Mouse (Mus musculus): ENCODE results near the gene Bcl2l1. TPM values are rescaled to one million over a fixed set of nuclear protein-coding genes. Genes with fewer than 3 reads are reported as not detected.

Bcl2l1 gene
- polyA plus RNA-seq, 1 experiment: 97.4 TPM

- WGBS: 59% methylated on average over 6 of the region's 6 CpGs
- Histone ChIP-seq H3K4me1 (ENCODE audit: control insufficient read depth, insufficient read depth, low read length) (peaks cover 18% of the 10 kb centered on the region), H3K27ac (ENCODE audit: control insufficient read depth, insufficient read depth, low read depth, low read length, poor library complexity) (peak overlapping the region; percentile 87)
Observed at GRCm38 (mm10) chr2:152814213-152814874, 17.2 kb downstream of the Bcl2l1 start.

GRCm38 (mm10) chr2:152813232-152813631 is 18.3 kb downstream of the Bcl2l1 start:
- no peak for TF ChIP-seq POLR2A (IDR thresholded peaks at IDR 0.05; ENCODE audit: borderline replicate concordance, control insufficient read depth, low read depth, low read length)
- TF ChIP-seq CTCF (IDR thresholded peaks at IDR 0.05; ENCODE audit: control insufficient read depth, insufficient read depth, low read length): no peak
- WGBS: 78% methylated on average over 1 of the region's 1 CpGs
- Histone ChIP-seq H3K4me1 (ENCODE audit: control insufficient read depth, insufficient read depth, low read length) (peaks cover 18% of the 10 kb centered on the region), H3K4me3 (replicated peaks; ENCODE audit: control insufficient read depth, low read depth, low read length) (no peak overlapping the region), H3K27ac (ENCODE audit: control insufficient read depth, insufficient read depth, low read depth, low read length, poor library complexity) (no peak overlapping the region)

More at GRCm38 (mm10) chr2:152814213-152814874, 17.2 kb downstream of the Bcl2l1 start:
- TF ChIP-seq POLR2A (IDR thresholded peaks at IDR 0.05; ENCODE audit: borderline replicate concordance, control insufficient read depth, low read depth, low read length) (no peak), CTCF (IDR thresholded peaks at IDR 0.05; ENCODE audit: control insufficient read depth, insufficient read depth, low read length) (no peak)
- no peak overlapping the region for H3K4me3 ChIP-seq (replicated peaks; ENCODE audit: control insufficient read depth, low read depth, low read length)

- Histone ChIP-seq H3K4me3 (replicated peaks; ENCODE audit: control insufficient read depth, low read depth, low read length) (no peak overlapping the region), H3K4me1 (ENCODE audit: control insufficient read depth, insufficient read depth, low read length) (peaks cover 12% of the 10 kb centered on the region), H3K27ac (ENCODE audit: control insufficient read depth, insufficient read depth, low read depth, low read length, poor library complexity) (peak overlapping the region; percentile 61; the same call in 1 of the 2 replicates)
- TF ChIP-seq CTCF (IDR thresholded peaks at IDR 0.05; ENCODE audit: control insufficient read depth, insufficient read depth, low read length) (no peak), POLR2A (IDR thresholded peaks at IDR 0.05; ENCODE audit: borderline replicate concordance, control insufficient read depth, low read depth, low read length) (no peak)
- WGBS: 65% methylated on average over 3 of the region's 3 CpGs
Observed at GRCm38 (mm10) chr2:152811336-152812165, 20.0 kb downstream of the Bcl2l1 start.

GRCm38 (mm10) chr2:152810158-152810941 is 21.2 kb downstream of the Bcl2l1 start:
- H3K4me3 ChIP-seq (replicated peaks; ENCODE audit: control insufficient read depth, low read depth, low read length): no peak overlapping the region
- 67% methylated on average over 5 of the region's 5 CpGs for WGBS
- peaks cover 11% of the 10 kb centered on the region for H3K4me1 ChIP-seq (ENCODE audit: control insufficient read depth, insufficient read depth, low read length)
- TF ChIP-seq CTCF (IDR thresholded peaks at IDR 0.05; ENCODE audit: control insufficient read depth, insufficient read depth, low read length) (no peak), POLR2A (IDR thresholded peaks at IDR 0.05; ENCODE audit: borderline replicate concordance, control insufficient read depth, low read depth, low read length) (no peak)
- peak overlapping the region; percentile 19; the same call in 1 of the 2 replicates for H3K27ac ChIP-seq (ENCODE audit: control insufficient read depth, insufficient read depth, low read depth, low read length, poor library complexity)

- Histone ChIP-seq H3K27ac (ENCODE audit: control insufficient read depth, insufficient read depth, low read depth, low read length, poor library complexity) (no peak overlapping the region), H3K4me3 (replicated peaks; ENCODE audit: control insufficient read depth, low read depth, low read length) (no peak overlapping the region), H3K4me1 (ENCODE audit: control insufficient read depth, insufficient read depth, low read length) (peaks cover 4% of the 10 kb centered on the region)
- TF ChIP-seq POLR2A (IDR thresholded peaks at IDR 0.05; ENCODE audit: borderline replicate concordance, control insufficient read depth, low read depth, low read length) (no peak), CTCF (IDR thresholded peaks at IDR 0.05; ENCODE audit: control insufficient read depth, insufficient read depth, low read length) (no peak)
- WGBS: 89% methylated on average over 3 of the region's 3 CpGs
Observed at GRCm38 (mm10) chr2:152808178-152808577, 23.4 kb downstream of the Bcl2l1 start.

- Histone ChIP-seq H3K4me1 (ENCODE audit: control insufficient read depth, insufficient read depth, low read length) (peaks cover 4% of the 10 kb centered on the region; the same call in 1 of the 2 replicates), H3K27ac (ENCODE audit: control insufficient read depth, insufficient read depth, low read depth, low read length, poor library complexity) (no peak overlapping the region), H3K4me3 (replicated peaks; ENCODE audit: control insufficient read depth, low read depth, low read length) (no peak overlapping the region)
- 58% methylated on average over 2 of the region's 2 CpGs for WGBS
- TF ChIP-seq CTCF (IDR thresholded peaks at IDR 0.05; ENCODE audit: control insufficient read depth, insufficient read depth, low read length) (no peak), POLR2A (IDR thresholded peaks at IDR 0.05; ENCODE audit: borderline replicate concordance, control insufficient read depth, low read depth, low read length) (no peak)
Observed at GRCm38 (mm10) chr2:152806037-152806436, 25.5 kb downstream of the Bcl2l1 start.

- Histone ChIP-seq H3K4me1 (ENCODE audit: control insufficient read depth, insufficient read depth, low read length) (peaks cover 3% of the 10 kb centered on the region; the same call in 1 of the 2 replicates), H3K4me3 (replicated peaks; ENCODE audit: control insufficient read depth, low read depth, low read length) (no peak overlapping the region), H3K27ac (ENCODE audit: control insufficient read depth, insufficient read depth, low read depth, low read length, poor library complexity) (no peak overlapping the region)
- WGBS: 74% methylated on average over 5 of the region's 5 CpGs
- TF ChIP-seq POLR2A (IDR thresholded peaks at IDR 0.05; ENCODE audit: borderline replicate concordance, control insufficient read depth, low read depth, low read length): no peak
- TF ChIP-seq CTCF (IDR thresholded peaks at IDR 0.05; ENCODE audit: control insufficient read depth, insufficient read depth, low read length): no peak
Observed at GRCm38 (mm10) chr2:152805111-152805490, 26.4 kb downstream of the Bcl2l1 start.

Data from bone marrow, adult 2 months (tissue).